Mouse (Mus musculus) thymus, adult 2 months (tissue): Measurements from ENCODE around the gene Pdlim7.

ENCODE experiments used
- CTCF ChIP-seq: fragments of 200-500 bp; IDR thresholded peaks from 2 replicates; pipeline ENCODE4 v1.5.1; 2012; ENCODE audit warnings: mild to moderate bottlenecking, control low read depth, low read length, moderate library complexity, borderline replicate concordance; ENCODE audit not compliant: control insufficient read depth, poor library complexity, insufficient read depth; ENCODE audit errors: extremely low read depth
- POLR2A ChIP-seq: fragments of 200-500 bp; IDR thresholded peaks from 2 replicates; pipeline ENCODE4 v1.6.1; 2012; ENCODE audit warnings: mild to moderate bottlenecking, low read length, control low read depth, moderate library complexity; ENCODE audit not compliant: control insufficient read depth, poor library complexity, insufficient read depth; ENCODE audit errors: extremely low read depth

GRCm38 (mm10) chr13:55463399-55464026, 50.0 kb downstream of the Pdlim7 start:
- no peak for TF ChIP-seq POLR2A
- TF ChIP-seq CTCF: no peak
